In genomic region chr9:110652963-110653654, GRCm38 (mm10) we compare ENCODE assay signal across 8 mouse cellular contexts. TPM values are rescaled to one million over a fixed set of nuclear protein-coding genes. Genes with fewer than 3 reads are reported as not detected.
DNase-seq lines count a peak whose midpoint lies in the region; ATAC-seq and TF ChIP-seq lines count a peak whose summit lies in the region.

No protein-coding gene starts in this region.

- H3K4me1 ChIP-seq in lung, postnatal 0 days (ENCODE audit: insufficient read depth, low read depth, low read length): peaks cover 18% of the 10 kb centered on the region; the same call in 1 of the 2 replicates
- H3K4me1 ChIP-seq in embryonic facial prominence, embryonic 15.5 days: peaks cover 40% of the 10 kb centered on the region
- peaks cover 13% of the 10 kb centered on the region for H3K4me1 ChIP-seq in limb, embryonic 11.5 days (ENCODE audit: control insufficient read depth, insufficient read depth, low read length)
- H3K4me1 ChIP-seq in olfactory bulb, adult 2 months (ENCODE audit: control insufficient read depth, insufficient read depth, low read length): peaks cover 40% of the 10 kb centered on the region

- no peak for TF ChIP-seq CTCF in lung, postnatal 0 days (IDR thresholded peaks at IDR 0.05)
- TF ChIP-seq CTCF in olfactory bulb, adult 2 months (IDR thresholded peaks at IDR 0.05; ENCODE audit: insufficient read depth, low read depth, low read length): no peak

- no peak for TF ChIP-seq EP300 in lung, postnatal 0 days (IDR thresholded peaks at IDR 0.05)

- peak; percentile 40 for DNase-seq in lung, postnatal 0 days (ENCODE audit: low spot score)
- DNase-seq in lung, postnatal 14 days: no peak
- no peak for DNase-seq in limb, embryonic 11.5 days (ENCODE audit: low spot score)
- DNase-seq in layer of hippocampus, postnatal 10 days (ENCODE audit: low spot score in 2 of 2): no peak
- no peak for DNase-seq in ovary, postnatal 36 days (ENCODE audit: low spot score)

- H3K27me3 ChIP-seq in lung, postnatal 0 days (replicated peaks; ENCODE audit: insufficient read depth, low read length): no peaks in the 10 kb centered on the region
- H3K27me3 ChIP-seq in embryonic facial prominence, embryonic 15.5 days: peaks cover 41% of the 10 kb centered on the region
- H3K27me3 ChIP-seq in limb, embryonic 11.5 days (ENCODE audit: control insufficient read depth, insufficient read depth, low read length): peaks cover 26% of the 10 kb centered on the region

- H3K4me3 ChIP-seq in lung, postnatal 0 days (ENCODE audit: low read depth, low read length): peak overlapping the region; percentile 72
- peak overlapping the region; percentile 65 for H3K4me3 ChIP-seq in embryonic facial prominence, embryonic 15.5 days (replicated peaks)
- peak overlapping the region; percentile 62 for H3K4me3 ChIP-seq in limb, embryonic 11.5 days (ENCODE audit: low read depth, low read length)
- peak overlapping the region; percentile 85 for H3K4me3 ChIP-seq in olfactory bulb, adult 2 months (ENCODE audit: insufficient read depth, low read depth, low read length)

- H3K36me3 ChIP-seq in lung, postnatal 0 days (ENCODE audit: insufficient read depth, low read length): no peaks in the 10 kb centered on the region
- H3K36me3 ChIP-seq in embryonic facial prominence, embryonic 15.5 days: no peaks in the 10 kb centered on the region
- H3K36me3 ChIP-seq in limb, embryonic 11.5 days (ENCODE audit: control insufficient read depth, insufficient read depth, low read length): no peaks in the 10 kb centered on the region

- peak overlapping the region; percentile 55 for H3K9ac ChIP-seq in lung, postnatal 0 days (replicated peaks; ENCODE audit: low read depth)
- H3K9ac ChIP-seq in embryonic facial prominence, embryonic 15.5 days: peak overlapping the region; percentile 24
- H3K9ac ChIP-seq in limb, embryonic 11.5 days (ENCODE audit: low read length): peak overlapping the region; percentile 32; the same call in 1 of the 2 replicates

- peak overlapping the region; percentile 95 for H3K4me2 ChIP-seq in lung, postnatal 0 days (replicated peaks; ENCODE audit: low read depth, low read length)
- peak overlapping the region; percentile 98 for H3K4me2 ChIP-seq in embryonic facial prominence, embryonic 15.5 days (replicated peaks)
- H3K4me2 ChIP-seq in limb, embryonic 11.5 days (ENCODE audit: low read depth, severe bottlenecking): peak overlapping the region; percentile 97

- H3K27ac ChIP-seq in lung, postnatal 0 days (ENCODE audit: low read length): peak overlapping the region; percentile 91
- peak overlapping the region; percentile 73 for H3K27ac ChIP-seq in embryonic facial prominence, embryonic 15.5 days (replicated peaks)
- H3K27ac ChIP-seq in limb, embryonic 11.5 days (replicated peaks; ENCODE audit: low read depth, low read length): no peak overlapping the region
- no peak overlapping the region for H3K27ac ChIP-seq in olfactory bulb, adult 2 months (ENCODE audit: insufficient read depth, low read depth, low read length)

- TF ChIP-seq POLR2A in olfactory bulb, adult 2 months (IDR thresholded peaks at IDR 0.05; ENCODE audit: insufficient read depth, low read depth, low read length): no peak

- ATAC-seq in lung, postnatal 0 days: no peak
- no peak for ATAC-seq in embryonic facial prominence, embryonic 15.5 days (ENCODE audit: insufficient number of reproducible peaks, low FRiP score, low TSS enrichment, low read depth)
- no peak for ATAC-seq in limb, embryonic 11.5 days (ENCODE audit: insufficient number of reproducible peaks, low FRiP score, low TSS enrichment, low read depth)
- ATAC-seq in CD4-positive, CD25-positive, alpha-beta regulatory T cell, adult 4 months: no peak

- WGBS in lung, postnatal 0 days: 14% methylated on average over 14 of the region's 14 CpGs
- 18% methylated on average over 14 of the region's 14 CpGs for WGBS in embryonic facial prominence, embryonic 15.5 days
- 25% methylated on average over 14 of the region's 14 CpGs for WGBS in limb, embryonic 11.5 days
- WGBS in olfactory bulb, adult 2 months: 20% methylated on average over 14 of the region's 14 CpGs

- H3K9me3 ChIP-seq in lung, postnatal 0 days (ENCODE audit: low read length): no peaks in the 10 kb centered on the region
- no peaks in the 10 kb centered on the region for H3K9me3 ChIP-seq in embryonic facial prominence, embryonic 15.5 days (replicated peaks)
- H3K9me3 ChIP-seq in limb, embryonic 11.5 days (ENCODE audit: control insufficient read depth, low read length): no peaks in the 10 kb centered on the region

RNA-seq across cellular contexts. Expression of gene Nbeal2, which starts 0.9 kb away (rescaled TPM):
- polyA plus RNA-seq in lung, postnatal 0 days (2015; fragmentation: Nextera tagmentation; extraction: Ambion mirVana): 6.2 and 6.6 TPM in 2 replicates
- 4.9 and 6.7 TPM in 2 replicates for polyA plus RNA-seq in embryonic facial prominence, embryonic 15.5 days (2015; fragmentation: Nextera tagmentation; extraction: Ambion mirVana)
- polyA plus RNA-seq in limb, embryonic 11.5 days (2014; fragmentation: Nextera tagmentation; extraction: Ambion mirVana): 0.35 and 0.53 TPM in 2 replicates
- polyA plus RNA-seq in olfactory bulb, adult 2 months (2012; ENCODE audit: insufficient read depth, insufficient read length, low replicate concordance, missing spikeins): not detected in 2 replicates
- 10 to 100 TPM; 20.1 to 20.5 TPM for polyA plus RNA-seq in CD4-positive, CD25-positive, alpha-beta regulatory T cell, adult 4 months (2017; shearing (Covaris generic))
- 1 to 10 TPM; 9.1 to 9.8 TPM for total RNA-seq in layer of hippocampus, postnatal 10 days (2021)

RNA-seq across cellular contexts. Expression of gene Ccdc12, which starts 3.2 kb away (rescaled TPM):
- 180 and 200 TPM in 2 replicates for polyA plus RNA-seq in lung, postnatal 0 days (2015; fragmentation: Nextera tagmentation; extraction: Ambion mirVana)
- 131 and 139 TPM in 2 replicates for polyA plus RNA-seq in embryonic facial prominence, embryonic 15.5 days (2015; fragmentation: Nextera tagmentation; extraction: Ambion mirVana)
- 147 and 150 TPM in 2 replicates for polyA plus RNA-seq in limb, embryonic 11.5 days (2014; fragmentation: Nextera tagmentation; extraction: Ambion mirVana)
- not detected in 2 replicates for polyA plus RNA-seq in olfactory bulb, adult 2 months (2012; ENCODE audit: insufficient read depth, insufficient read length, low replicate concordance, missing spikeins)
- 100 to 1,000 TPM; 225 to 243 TPM for polyA plus RNA-seq in CD4-positive, CD25-positive, alpha-beta regulatory T cell, adult 4 months (2017; shearing (Covaris generic))
- total RNA-seq in layer of hippocampus, postnatal 10 days (2021): 10 to 100 TPM; 46.7 to 49.7 TPM

RNA-seq across cellular contexts. Expression of gene Nradd, which starts 28.9 kb away (rescaled TPM):
- polyA plus RNA-seq in lung, postnatal 0 days (2015; fragmentation: Nextera tagmentation; extraction: Ambion mirVana): 45.2 and 46.6 TPM in 2 replicates
- polyA plus RNA-seq in embryonic facial prominence, embryonic 15.5 days (2015; fragmentation: Nextera tagmentation; extraction: Ambion mirVana): 51.4 and 51.7 TPM in 2 replicates
- polyA plus RNA-seq in limb, embryonic 11.5 days (2014; fragmentation: Nextera tagmentation; extraction: Ambion mirVana): 28.3 and 36.5 TPM in 2 replicates
- polyA plus RNA-seq in olfactory bulb, adult 2 months (2012; ENCODE audit: insufficient read depth, insufficient read length, low replicate concordance, missing spikeins): not detected in 2 replicates
- polyA plus RNA-seq in CD4-positive, CD25-positive, alpha-beta regulatory T cell, adult 4 months (2017; shearing (Covaris generic)): 1 to 10 TPM; 5.5 to 8.2 TPM
- total RNA-seq in layer of hippocampus, postnatal 10 days (2021): 1 to 10 TPM; 2.1 to 2.6 TPM

Comparison
In these comparisons a context has a peak if more than half of its experiments do, and no peak if none do; other contexts are left out.
1. H3K27ac ChIP-seq: peak in lung, postnatal 0 days (single experiment) and embryonic facial prominence, embryonic 15.5 days (single experiment); none in limb, embryonic 11.5 days (single experiment) and olfactory bulb, adult 2 months (single experiment).
2. RNA of gene Ccdc12, which starts 3.2 kb away (polyA plus RNA-seq): 225 to 243 TPM in CD4-positive, CD25-positive, alpha-beta regulatory T cell, adult 4 months, 180 to 200 TPM in lung, postnatal 0 days, 147 to 150 TPM in limb, embryonic 11.5 days and 131 to 139 TPM in embryonic facial prominence, embryonic 15.5 days; not detected in olfactory bulb, adult 2 months; every median in the first group is over 100 times any median in the second.
3. Peak in every context shown above with its lines, with median percentiles within 50 percentile points of each other: H3K4me2 ChIP-seq, H3K4me3 ChIP-seq and H3K9ac ChIP-seq.